Mouse (Mus musculus): Measurements from ENCODE around the gene Cd177.

GRCm38 (mm10) chr7:24750695-24751094 is 9.4 kb downstream of the Cd177 start:
- no peak for TF ChIP-seq CTCF (IDR thresholded peaks at IDR 0.05; ENCODE audit: extremely low read depth, insufficient read depth, low read length)
- TF ChIP-seq POLR2A (IDR thresholded peaks at IDR 0.05; ENCODE audit: extremely low read depth, insufficient read depth, low read length), result no peak
